Mouse (Mus musculus): ENCODE results near the gene Sntb2. TPM values are rescaled to one million over a fixed set of nuclear protein-coding genes. Genes with fewer than 3 reads are reported as not detected.

Gene Sntb2
- polyA plus RNA-seq, 1 experiment from 2014 or later, result 18.7 TPM

GRCm38 (mm10) chr8:106906635-106907034 is 28.9 kb upstream of the Sntb2 start:
- H3K36me3 ChIP-seq (ENCODE audit: control insufficient read depth, insufficient read depth, low read length), result peaks cover 80% of the 10 kb centered on the region
- no peak overlapping the region for H3K9ac ChIP-seq (ENCODE audit: low read depth, low read length)
- H3K9me3 ChIP-seq (ENCODE audit: control insufficient read depth, low read length), result no peaks in the 10 kb centered on the region
- H3K27ac ChIP-seq (ENCODE audit: low read depth, low read length), result no peak overlapping the region
- no peak overlapping the region for H3K4me2 ChIP-seq (replicated peaks; ENCODE audit: low read depth, low read length)
- H3K4me1 ChIP-seq (ENCODE audit: control insufficient read depth, insufficient read depth, low read length), result no peaks in the 10 kb centered on the region
- WGBS, result 91% methylated on average over 6 of the region's 6 CpGs
- ATAC-seq (ENCODE audit: low FRiP score, low TSS enrichment), result no peak
- H3K4me3 ChIP-seq (ENCODE audit: low read length), result no peak overlapping the region
- H3K27me3 ChIP-seq (ENCODE audit: control insufficient read depth, insufficient read depth, low read length), result no peaks in the 10 kb centered on the region

- Histone ChIP-seq H3K9me3 (ENCODE audit: control insufficient read depth, low read length) (no peaks in the 10 kb centered on the region), H3K27ac (ENCODE audit: low read depth, low read length) (no peak overlapping the region), H3K27me3 (ENCODE audit: control insufficient read depth, insufficient read depth, low read length) (no peaks in the 10 kb centered on the region), H3K4me2 (replicated peaks; ENCODE audit: low read depth, low read length) (no peak overlapping the region), H3K9ac (ENCODE audit: low read depth, low read length) (no peak overlapping the region), H3K36me3 (ENCODE audit: control insufficient read depth, insufficient read depth, low read length) (peaks cover 80% of the 10 kb centered on the region), H3K4me3 (ENCODE audit: low read length) (no peak overlapping the region), H3K4me1 (ENCODE audit: control insufficient read depth, insufficient read depth, low read length) (no peaks in the 10 kb centered on the region)
- no peak for ATAC-seq (ENCODE audit: low FRiP score, low TSS enrichment)
- 83% methylated on average over 6 of the region's 6 CpGs for WGBS
These were observed 28.1 kb upstream of the Sntb2 start for GRCm38 (mm10) chr8:106907450-106907849.

- Histone ChIP-seq H3K27me3 (ENCODE audit: control insufficient read depth, insufficient read depth, low read length) (no peaks in the 10 kb centered on the region), H3K9ac (ENCODE audit: low read depth, low read length) (no peak overlapping the region), H3K27ac (ENCODE audit: low read depth, low read length) (no peak overlapping the region), H3K4me1 (ENCODE audit: control insufficient read depth, insufficient read depth, low read length) (no peaks in the 10 kb centered on the region), H3K36me3 (ENCODE audit: control insufficient read depth, insufficient read depth, low read length) (peaks cover 78% of the 10 kb centered on the region), H3K9me3 (ENCODE audit: control insufficient read depth, low read length) (no peaks in the 10 kb centered on the region), H3K4me2 (replicated peaks; ENCODE audit: low read depth, low read length) (no peak overlapping the region), H3K4me3 (ENCODE audit: low read length) (no peak overlapping the region)
- 84% methylated on average over 7 of the region's 7 CpGs for WGBS
- ATAC-seq (ENCODE audit: low FRiP score, low TSS enrichment), result no peak
These were observed 27.3 kb upstream of the Sntb2 start for GRCm38 (mm10) chr8:106908291-106908690.

GRCm38 (mm10) chr8:106913631-106914030 is 21.9 kb upstream of the Sntb2 start:
- Histone ChIP-seq H3K9me3 (ENCODE audit: control insufficient read depth, low read length) (no peaks in the 10 kb centered on the region), H3K4me1 (ENCODE audit: control insufficient read depth, insufficient read depth, low read length) (no peaks in the 10 kb centered on the region), H3K27me3 (ENCODE audit: control insufficient read depth, insufficient read depth, low read length) (no peaks in the 10 kb centered on the region), H3K4me3 (ENCODE audit: low read length) (no peak overlapping the region), H3K27ac (ENCODE audit: low read depth, low read length) (no peak overlapping the region), H3K4me2 (replicated peaks; ENCODE audit: low read depth, low read length) (no peak overlapping the region), H3K9ac (ENCODE audit: low read depth, low read length) (no peak overlapping the region), H3K36me3 (ENCODE audit: control insufficient read depth, insufficient read depth, low read length) (peaks cover 76% of the 10 kb centered on the region)
- 98% methylated on average over 10 of the region's 10 CpGs for WGBS
- no peak for ATAC-seq (ENCODE audit: low FRiP score, low TSS enrichment)

DNA sequence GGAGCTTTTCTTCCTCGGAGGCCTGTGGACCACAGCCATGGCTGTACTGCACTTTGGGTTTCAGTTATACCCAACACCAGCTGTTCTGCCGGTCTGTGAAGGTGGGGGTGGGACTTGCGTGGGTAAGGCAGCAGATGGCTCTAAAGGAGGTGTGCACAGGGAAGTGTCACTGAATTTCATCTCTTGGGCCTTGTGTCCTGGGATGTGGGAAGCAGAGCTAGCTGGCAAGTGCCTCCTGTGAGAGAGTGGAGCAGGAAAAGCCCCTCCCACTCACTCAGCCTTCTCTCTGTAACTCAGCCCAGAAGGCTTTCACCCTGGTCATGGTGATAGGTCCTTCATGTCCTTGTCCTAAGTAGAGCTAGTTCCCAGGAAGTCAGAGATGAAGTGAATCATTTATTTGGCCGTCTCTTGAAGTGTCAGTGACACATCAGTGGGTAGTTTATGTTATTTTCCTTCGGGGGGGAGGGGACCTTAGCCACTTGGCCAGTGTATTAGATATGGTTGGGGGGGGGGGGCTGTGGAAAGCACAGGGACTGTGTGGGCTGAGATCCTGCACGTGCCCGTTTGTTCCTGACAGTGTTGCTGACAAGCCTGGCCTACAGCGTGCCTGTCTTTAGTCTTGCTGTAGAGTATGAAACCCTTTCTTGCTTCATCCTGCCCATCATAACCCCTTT is 15.7 kb upstream of the Sntb2 start:
- Histone ChIP-seq H3K4me3 (ENCODE audit: low read length) (no peak overlapping the region), H3K27ac (ENCODE audit: low read depth, low read length) (no peak overlapping the region), H3K4me1 (ENCODE audit: control insufficient read depth, insufficient read depth, low read length) (no peaks in the 10 kb centered on the region), H3K9ac (ENCODE audit: low read depth, low read length) (no peak overlapping the region), H3K36me3 (ENCODE audit: control insufficient read depth, insufficient read depth, low read length) (peaks cover 77% of the 10 kb centered on the region), H3K4me2 (replicated peaks; ENCODE audit: low read depth, low read length) (no peak overlapping the region), H3K9me3 (ENCODE audit: control insufficient read depth, low read length) (no peaks in the 10 kb centered on the region), H3K27me3 (ENCODE audit: control insufficient read depth, insufficient read depth, low read length) (no peaks in the 10 kb centered on the region)
- ATAC-seq (ENCODE audit: low FRiP score, low TSS enrichment), result no peak
- 92% methylated on average over 8 of the region's 8 CpGs for WGBS

- Histone ChIP-seq H3K9me3 (ENCODE audit: control insufficient read depth, low read length) (no peaks in the 10 kb centered on the region), H3K36me3 (ENCODE audit: control insufficient read depth, insufficient read depth, low read length) (peaks cover 72% of the 10 kb centered on the region), H3K4me2 (replicated peaks; ENCODE audit: low read depth, low read length) (no peak overlapping the region), H3K9ac (ENCODE audit: low read depth, low read length) (no peak overlapping the region), H3K27me3 (ENCODE audit: control insufficient read depth, insufficient read depth, low read length) (no peaks in the 10 kb centered on the region), H3K27ac (ENCODE audit: low read depth, low read length) (no peak overlapping the region), H3K4me3 (ENCODE audit: low read length) (no peak overlapping the region), H3K4me1 (ENCODE audit: control insufficient read depth, insufficient read depth, low read length) (no peaks in the 10 kb centered on the region)
- no peak for ATAC-seq (ENCODE audit: low FRiP score, low TSS enrichment)
- 96% methylated on average over 5 of the region's 5 CpGs for WGBS
These were observed 15.2 kb upstream of the Sntb2 start for GRCm38 (mm10) chr8:106920395-106920741.

GRCm38 (mm10) chr8:106924057-106924456 is 11.5 kb upstream of the Sntb2 start:
- ATAC-seq (ENCODE audit: low FRiP score, low TSS enrichment), result no peak
- Histone ChIP-seq H3K27ac (ENCODE audit: low read depth, low read length) (no peak overlapping the region), H3K4me3 (ENCODE audit: low read length) (no peak overlapping the region), H3K9me3 (ENCODE audit: control insufficient read depth, low read length) (no peaks in the 10 kb centered on the region), H3K9ac (ENCODE audit: low read depth, low read length) (no peak overlapping the region), H3K4me1 (ENCODE audit: control insufficient read depth, insufficient read depth, low read length) (no peaks in the 10 kb centered on the region), H3K27me3 (ENCODE audit: control insufficient read depth, insufficient read depth, low read length) (no peaks in the 10 kb centered on the region), H3K36me3 (ENCODE audit: control insufficient read depth, insufficient read depth, low read length) (peaks cover 36% of the 10 kb centered on the region), H3K4me2 (replicated peaks; ENCODE audit: low read depth, low read length) (no peak overlapping the region)
- 89% methylated on average over 4 of the region's 4 CpGs for WGBS

- no peak for ATAC-seq (ENCODE audit: low FRiP score, low TSS enrichment)
- Histone ChIP-seq H3K4me2 (replicated peaks; ENCODE audit: low read depth, low read length) (no peak overlapping the region), H3K27ac (ENCODE audit: low read depth, low read length) (no peak overlapping the region), H3K4me1 (ENCODE audit: control insufficient read depth, insufficient read depth, low read length) (0 out of 2 replicates have a peak, but pooled peaks cover under 1% of the 10 kb centered on the region), H3K27me3 (ENCODE audit: control insufficient read depth, insufficient read depth, low read length) (no peaks in the 10 kb centered on the region), H3K4me3 (ENCODE audit: low read length) (no peak overlapping the region), H3K9ac (ENCODE audit: low read depth, low read length) (no peak overlapping the region), H3K9me3 (ENCODE audit: control insufficient read depth, low read length) (no peaks in the 10 kb centered on the region), H3K36me3 (ENCODE audit: control insufficient read depth, insufficient read depth, low read length) (peaks cover 27% of the 10 kb centered on the region)
- 82% methylated on average over 8 of the region's 8 CpGs for WGBS
These were observed 10.6 kb upstream of the Sntb2 start for GRCm38 (mm10) chr8:106924904-106925349.

DNA sequence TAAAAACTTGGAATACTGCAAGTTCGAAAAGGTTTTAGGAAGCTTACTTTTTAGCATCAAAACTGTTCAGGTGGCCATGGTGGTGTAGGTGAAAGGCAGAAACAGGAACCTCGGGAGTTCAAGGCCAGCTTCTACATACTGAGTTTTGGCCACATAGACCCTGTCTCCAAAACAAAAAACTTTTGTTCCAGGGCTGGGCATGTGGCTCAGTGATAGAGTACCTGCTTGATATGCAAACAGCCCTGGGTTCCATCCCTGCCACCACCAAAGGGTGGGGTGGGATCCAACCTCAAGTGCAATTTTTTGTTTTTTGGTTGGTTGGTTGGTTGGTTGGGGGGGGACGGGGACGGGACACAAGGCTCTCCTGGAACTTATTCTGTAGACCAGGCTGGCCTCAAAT is 10.1 kb upstream of the Sntb2 start:
- no peak overlapping the region for H3K27ac ChIP-seq (ENCODE audit: low read depth, low read length)
- no peak for ATAC-seq (ENCODE audit: low FRiP score, low TSS enrichment)
- peaks cover 22% of the 10 kb centered on the region for H3K36me3 ChIP-seq (ENCODE audit: control insufficient read depth, insufficient read depth, low read length)
- H3K4me3 ChIP-seq (ENCODE audit: low read length), result no peak overlapping the region
- WGBS, result 92% methylated on average over 4 of the region's 4 CpGs
- no peaks in the 10 kb centered on the region for H3K27me3 ChIP-seq (ENCODE audit: control insufficient read depth, insufficient read depth, low read length)
- H3K9ac ChIP-seq (ENCODE audit: low read depth, low read length), result no peak overlapping the region
- 0 out of 2 replicates have a peak, but pooled peaks cover 3% of the 10 kb centered on the region for H3K4me1 ChIP-seq (ENCODE audit: control insufficient read depth, insufficient read depth, low read length)
- H3K4me2 ChIP-seq (replicated peaks; ENCODE audit: low read depth, low read length), result no peak overlapping the region
- H3K9me3 ChIP-seq (ENCODE audit: control insufficient read depth, low read length), result no peaks in the 10 kb centered on the region

Data from kidney, embryonic 14.5 days (tissue).